Mouse (Mus musculus): ENCODE data around the gene Trpm5.

Gene Trpm5

GRCm38 (mm10) chr7:143037306-143037705 lies 57.1 kb downstream of the Trpm5 start:
- DNase-seq: no peak

DNA sequence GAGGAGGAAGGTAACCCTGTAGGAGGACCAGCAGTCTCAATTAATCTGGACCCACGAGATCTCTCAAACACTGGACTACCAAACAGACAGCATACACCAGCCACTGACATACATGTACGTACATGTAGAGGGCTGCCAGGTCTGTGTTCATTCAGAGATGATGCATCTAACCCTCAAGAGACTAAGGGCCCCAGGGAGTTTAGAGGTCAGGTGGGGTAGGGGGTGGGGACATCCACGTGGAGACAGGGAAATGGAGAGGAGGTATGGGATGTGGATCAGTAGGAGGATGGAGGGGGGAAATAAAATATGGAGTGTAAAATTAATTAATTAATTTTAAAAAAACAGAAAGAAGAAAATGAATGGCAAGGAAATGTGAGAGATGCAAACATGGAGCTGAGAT lies 57.7 kb downstream of the Trpm5 start:
- DNase-seq: no peak

- DNase-seq: no peak
These were observed 59.7 kb downstream of the Trpm5 start for GRCm38 (mm10) chr7:143034519-143035450.

DNA sequence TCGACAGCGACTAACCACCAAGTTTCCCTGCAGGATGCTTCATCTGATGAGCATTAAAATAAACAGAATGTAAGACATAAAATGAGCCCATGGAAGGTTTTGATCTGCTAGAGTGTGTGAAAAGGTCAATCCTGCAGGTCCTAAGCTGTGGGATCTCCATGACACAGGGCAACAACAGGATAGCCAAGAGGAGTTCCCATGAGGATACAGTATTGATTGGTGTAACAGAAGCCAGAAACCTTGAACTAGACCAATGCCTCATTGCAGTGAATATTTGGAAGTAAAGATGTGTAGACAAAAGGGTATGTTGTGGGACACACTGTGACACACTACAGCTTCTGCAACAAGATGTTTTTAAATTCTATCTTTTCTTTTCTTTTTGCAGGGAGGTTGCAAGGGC lies 60.3 kb downstream of the Trpm5 start:
- no peak for DNase-seq

GRCm38 (mm10) chr7:143033581-143033980 lies 60.9 kb downstream of the Trpm5 start:
- no peak for DNase-seq

- DNase-seq: no peak
These were observed 62.6 kb downstream of the Trpm5 start for GRCm38 (mm10) chr7:143031816-143032215.

DNA sequence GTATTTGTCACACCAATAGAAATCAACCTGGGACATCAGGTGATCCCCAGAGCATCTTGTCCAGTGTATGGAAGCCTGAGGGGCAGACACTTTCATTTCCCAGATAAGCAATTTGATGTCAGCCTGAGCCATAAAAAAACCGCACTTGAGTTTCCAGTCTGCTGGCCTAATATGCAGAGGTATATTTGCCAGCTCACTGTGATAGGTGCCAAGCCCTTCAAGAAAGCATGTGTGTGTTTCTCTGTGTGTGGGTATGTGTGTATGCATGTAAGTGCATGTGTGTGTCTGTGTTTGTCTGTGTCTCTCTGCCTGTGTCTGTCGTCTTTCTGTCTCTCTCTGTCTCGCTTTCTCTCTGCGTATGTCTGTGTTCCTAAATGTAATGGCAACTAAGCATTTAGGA lies 67.2 kb downstream of the Trpm5 start:
- DNase-seq: no peak

DNA sequence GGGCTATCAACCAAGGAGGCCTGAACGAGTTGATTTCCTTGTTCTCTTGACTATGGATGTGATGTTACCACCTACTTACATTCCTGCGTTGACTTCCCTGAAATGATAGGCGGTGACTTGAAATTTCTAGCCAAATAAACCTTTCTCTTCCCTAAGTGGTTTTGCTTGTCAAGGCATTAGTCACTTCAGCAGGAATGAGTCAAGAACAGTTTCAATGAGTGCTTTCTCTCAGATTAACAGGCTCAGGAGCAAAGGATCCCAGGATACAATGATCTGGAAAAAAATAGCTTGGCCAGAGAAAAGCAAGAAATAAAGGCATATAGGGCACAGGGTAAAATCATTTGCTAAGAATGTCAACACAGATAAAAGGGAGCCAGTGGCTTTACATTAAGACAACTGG lies 68.9 kb downstream of the Trpm5 start:
- no peak for DNase-seq

- DNase-seq: no peak
These were observed 70.1 kb downstream of the Trpm5 start for GRCm38 (mm10) chr7:143024293-143024692.

- no peak for DNase-seq
These were observed 70.9 kb downstream of the Trpm5 start for GRCm38 (mm10) chr7:143023499-143023898.

- no peak for DNase-seq
These were observed 72.9 kb downstream of the Trpm5 start for GRCm38 (mm10) chr7:143021356-143022164.

GRCm38 (mm10) chr7:143020764-143021163 lies 73.7 kb downstream of the Trpm5 start:
- DNase-seq: no peak

DNA sequence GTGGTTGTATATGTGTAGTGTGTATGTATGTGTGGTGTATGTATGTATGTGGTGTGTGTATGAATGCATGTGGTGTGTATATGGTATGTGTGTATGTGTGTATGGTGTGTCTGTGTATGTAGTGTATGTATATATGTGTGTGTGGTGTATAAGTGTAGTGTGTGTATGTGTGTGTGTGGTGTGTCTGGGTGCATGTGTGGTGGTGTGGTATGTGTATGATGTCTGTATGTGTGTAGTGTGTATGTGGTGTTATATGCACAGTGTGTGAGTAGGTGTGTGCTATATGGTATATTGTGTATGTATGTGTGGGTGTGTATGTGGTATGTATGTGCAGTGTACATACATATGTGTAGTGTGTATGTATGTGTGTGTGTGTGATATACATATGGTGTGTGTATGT lies 74.4 kb downstream of the Trpm5 start:
- DNase-seq: no peak
